Mouse (Mus musculus) stomach, embryonic 16.5 days (tissue): ENCODE measurements around the gene Avpr1a. TPM values are rescaled to one million over a fixed set of nuclear protein-coding genes. Genes with fewer than 3 reads are reported as not detected.

Experiments
- ATAC-seq: fragments of 200-750 bp; cut with Nextera tagmentation; 2 replicates; pipeline ENCODE4 v1.8.0; 2017; ENCODE audit warnings: moderate number of reproducible peaks, moderate TSS enrichment; ENCODE audit not compliant: insufficient read depth, low FRiP score
- H3K27ac ChIP-seq: fragments of 300-500 bp; sonication (generic); 2 replicates; pipeline ENCODE4 v1.5.1; 2014; ENCODE audit warnings: low read length
- H3K27me3 ChIP-seq: fragments of 300-500 bp; sonication (generic); 2 replicates; pipeline ENCODE4 v1.6.1; 2014; ENCODE audit warnings: low read length, control low read depth, mixed read lengths; ENCODE audit not compliant: control insufficient read depth, insufficient read depth
- H3K36me3 ChIP-seq: fragments of 300-500 bp; sonication (generic); 2 replicates; pipeline ENCODE4 v1.6.1; 2014; ENCODE audit warnings: low read length; ENCODE audit not compliant: control insufficient read depth, insufficient read depth
- H3K4me1 ChIP-seq: fragments of 300-500 bp; sonication (generic); 2 replicates; pipeline ENCODE4 v1.6.1; 2014; ENCODE audit warnings: low read length, control low read depth, mixed read lengths; ENCODE audit not compliant: control insufficient read depth, insufficient read depth
- H3K4me2 ChIP-seq: fragments of 300-500 bp; sonication (generic); 2 replicates; pipeline ENCODE4 v1.6.1; 2014; ENCODE audit warnings: low read depth, low read length, mixed read lengths
- H3K4me3 ChIP-seq: fragments of 300-500 bp; sonication (generic); replicated peaks from 2 replicates; pipeline ENCODE4 v1.5.1; 2014; ENCODE audit warnings: mild to moderate bottlenecking, low read length
- H3K9ac ChIP-seq: fragments of 300-500 bp; sonication (generic); 2 replicates; pipeline ENCODE4 v1.6.1; 2014; ENCODE audit warnings: low read length
- H3K9me3 ChIP-seq: fragments of 300-500 bp; sonication (generic); replicated peaks from 2 replicates; pipeline ENCODE4 v1.6.1; 2016; ENCODE audit warnings: low read length, control low read depth; ENCODE audit not compliant: control insufficient read depth
- WGBS: fragments of 180-500 bp; shearing (Covaris S2); extraction: QIAGEN DNeasy Blood & Tissue Kit; methylation state at CpG from one replicate; pipeline ENCODE4 v1.1.7; 2014; 5-methylcytosine and 5-hydroxymethylcytosine counted together
- polyA plus RNA-seq: library from polyadenylated mRNA; unstranded; fragments of >200 nt; fragmentation: Nextera tagmentation; extraction: Ambion mirVana; gene quantifications from 2 replicates; pipeline ENCODE4 v1.2.1, GENCODE M21; 2015

Gene Avpr1a
- polyA plus RNA-seq, 1 experiment from 2014 or later, result 12.9 TPM

DNA sequence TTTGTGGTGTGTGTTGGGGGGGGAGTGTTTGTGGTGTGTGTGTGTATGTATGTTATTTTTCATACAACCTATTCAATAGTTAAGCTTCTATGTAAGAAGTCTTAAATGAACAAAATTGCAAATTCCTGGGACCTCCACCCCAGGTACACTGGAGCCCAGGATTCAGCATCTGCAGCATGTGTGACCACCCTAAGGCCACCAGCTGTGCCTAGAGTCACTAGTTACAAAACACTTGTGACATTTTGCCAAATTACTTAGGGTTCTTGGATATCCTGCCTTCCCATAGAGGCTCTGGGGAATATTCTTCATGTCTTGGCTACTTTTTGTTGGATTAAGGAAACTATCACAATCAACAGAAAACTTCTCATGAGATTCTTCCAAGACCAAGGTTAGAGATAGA is 1.6 kb downstream of the Avpr1a start:
- Histone ChIP-seq H3K9me3 (no peaks in the 10 kb centered on the region), H3K4me1 (no peaks in the 10 kb centered on the region), H3K36me3 (no peaks in the 10 kb centered on the region), H3K27me3 (peaks cover 12% of the 10 kb centered on the region), H3K9ac (peak overlapping the region; percentile 60), H3K4me3 (peak overlapping the region; percentile 62), H3K4me2 (peak overlapping the region; percentile 64), H3K27ac (no peak overlapping the region)
- ATAC-seq, result no peak

DNA sequence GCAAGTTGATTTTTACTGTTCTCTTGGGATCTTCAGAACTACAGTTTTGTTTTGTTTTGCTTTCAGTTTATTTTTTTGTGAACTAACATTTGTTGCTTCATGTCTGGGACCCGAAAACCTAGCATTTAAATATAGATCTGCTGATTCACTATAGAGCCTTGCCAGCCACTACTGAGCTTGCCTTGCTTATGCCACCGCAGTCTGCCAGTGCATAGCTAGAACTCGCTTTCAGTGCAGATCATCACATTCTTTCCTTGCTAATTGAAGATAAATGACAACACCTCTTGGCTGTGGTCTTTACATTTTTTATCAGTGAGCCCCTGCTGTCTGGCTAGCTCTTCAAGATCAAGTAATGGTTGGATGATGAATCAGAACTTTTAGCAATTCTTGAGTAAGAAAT is 5.2 kb downstream of the Avpr1a start:
- Histone ChIP-seq H3K4me1 (no peaks in the 10 kb centered on the region), H3K4me2 (no peak overlapping the region), H3K27ac (no peak overlapping the region), H3K9me3 (no peaks in the 10 kb centered on the region), H3K4me3 (no peak overlapping the region), H3K9ac (no peak overlapping the region), H3K27me3 (peaks cover 10% of the 10 kb centered on the region), H3K36me3 (no peaks in the 10 kb centered on the region)
- 70% methylated on average over 3 of the region's 3 CpGs for WGBS
- no peak for ATAC-seq

DNA sequence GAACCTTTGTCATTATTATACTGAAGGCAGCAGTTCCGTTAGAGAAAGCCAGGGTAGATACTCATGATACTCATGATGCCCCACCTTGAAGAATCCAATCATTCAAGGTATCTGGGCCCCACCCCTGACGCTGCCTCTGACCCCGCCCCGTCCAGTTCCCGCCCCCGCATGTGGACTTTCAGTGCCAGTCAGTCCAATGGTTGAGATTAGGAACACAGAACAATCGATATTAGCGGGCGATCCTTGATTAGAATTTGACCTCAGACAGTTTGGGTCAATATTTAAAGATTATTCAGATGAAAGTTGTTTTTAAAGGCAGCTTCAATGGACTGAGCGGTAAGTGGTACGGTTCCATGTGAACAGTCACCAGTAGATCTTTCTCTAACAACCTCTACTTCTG is 7.5 kb downstream of the Avpr1a start:
- WGBS, result 82% methylated on average over 11 of the region's 11 CpGs
- ATAC-seq, result no peak
- no peak overlapping the region for H3K9ac ChIP-seq
- no peaks in the 10 kb centered on the region for H3K27me3 ChIP-seq
- no peaks in the 10 kb centered on the region for H3K9me3 ChIP-seq
- no peaks in the 10 kb centered on the region for H3K4me1 ChIP-seq
- H3K27ac ChIP-seq, result no peak overlapping the region
- H3K4me2 ChIP-seq, result no peak overlapping the region
- H3K36me3 ChIP-seq, result no peaks in the 10 kb centered on the region
- no peak overlapping the region for H3K4me3 ChIP-seq

DNA sequence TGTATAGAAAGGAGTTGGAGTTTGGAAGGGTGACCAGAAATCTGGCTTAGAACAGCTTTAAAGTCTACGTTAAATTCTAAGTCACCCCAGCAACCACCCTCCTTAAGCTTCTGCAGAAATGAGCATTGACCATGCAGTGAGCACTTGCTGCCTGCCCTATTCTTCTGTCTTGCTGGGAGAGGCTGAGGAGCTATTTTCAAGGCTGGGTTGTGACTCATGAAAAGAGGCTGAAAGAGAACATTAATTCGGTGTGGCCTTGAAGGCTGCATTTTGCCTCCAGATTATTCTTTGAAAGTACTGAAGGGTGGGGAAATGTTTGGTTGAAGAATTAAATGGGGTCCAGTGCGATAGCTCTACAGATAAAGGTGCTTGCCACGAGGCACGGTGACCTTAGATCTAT is 28.5 kb downstream of the Avpr1a start:
- Histone ChIP-seq H3K4me2 (no peak overlapping the region), H3K9me3 (no peaks in the 10 kb centered on the region), H3K4me3 (no peak overlapping the region), H3K9ac (no peak overlapping the region), H3K27ac (no peak overlapping the region), H3K27me3 (no peaks in the 10 kb centered on the region), H3K4me1 (no peaks in the 10 kb centered on the region), H3K36me3 (no peaks in the 10 kb centered on the region)
- WGBS, result 80% methylated on average over 5 of the region's 5 CpGs
- no peak for ATAC-seq

DNA sequence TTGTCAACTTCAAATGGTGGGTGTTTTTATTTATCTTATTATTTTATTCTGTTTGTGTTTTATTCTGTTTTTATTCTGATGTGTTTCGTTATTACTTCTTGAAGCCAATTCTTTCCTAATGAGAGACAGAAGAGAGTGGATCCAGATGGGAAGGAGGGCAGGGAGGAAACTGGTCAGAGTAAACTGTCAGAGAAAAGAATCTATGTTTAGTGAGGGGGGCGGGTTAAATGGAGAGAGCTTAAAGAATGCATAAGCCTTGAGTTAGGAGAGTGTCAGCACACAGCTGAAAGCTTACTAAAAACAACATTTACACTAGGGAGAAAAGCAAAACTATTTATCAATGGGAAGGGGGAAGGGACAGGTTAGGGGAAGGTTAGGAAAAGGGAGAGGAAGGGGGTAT is 50.3 kb downstream of the Avpr1a start:
- H3K4me2 ChIP-seq, result no peak overlapping the region
- ATAC-seq, result no peak
- H3K27me3 ChIP-seq, result no peaks in the 10 kb centered on the region
- no peak overlapping the region for H3K9ac ChIP-seq
- no peaks in the 10 kb centered on the region for H3K4me1 ChIP-seq
- no peaks in the 10 kb centered on the region for H3K9me3 ChIP-seq
- H3K27ac ChIP-seq, result no peak overlapping the region
- H3K36me3 ChIP-seq, result no peaks in the 10 kb centered on the region
- WGBS, result 37% methylated on average over 2 of the region's 2 CpGs
- H3K4me3 ChIP-seq, result no peak overlapping the region

DNA sequence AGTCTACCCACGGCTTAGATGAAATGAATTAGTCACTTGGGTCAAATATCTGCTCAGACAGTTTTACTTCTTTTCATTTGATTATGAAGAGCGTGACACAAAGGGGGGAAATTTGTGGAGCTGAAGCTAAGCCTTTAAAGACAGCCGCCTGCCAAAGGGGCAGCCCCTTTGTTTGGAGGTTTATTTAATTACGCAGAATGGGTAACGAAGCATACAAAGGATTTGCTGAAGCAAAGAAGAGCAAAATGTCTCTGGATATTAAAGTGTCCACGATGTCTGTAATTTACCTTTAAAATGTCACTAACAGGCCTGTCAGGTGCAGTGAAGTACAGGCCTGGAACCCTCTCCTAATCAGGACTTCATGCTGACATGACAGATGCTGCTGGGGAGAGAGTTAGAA is 51.0 kb downstream of the Avpr1a start:
- Histone ChIP-seq H3K4me1 (no peaks in the 10 kb centered on the region), H3K4me3 (no peak overlapping the region), H3K36me3 (no peaks in the 10 kb centered on the region), H3K27me3 (no peaks in the 10 kb centered on the region), H3K27ac (no peak overlapping the region), H3K9ac (no peak overlapping the region), H3K9me3 (no peaks in the 10 kb centered on the region), H3K4me2 (no peak overlapping the region)
- WGBS, result 71% methylated on average over 6 of the region's 6 CpGs
- ATAC-seq, result no peak

Other genes with a start within 250 kb of the Avpr1a start
- gene Ppm1h, start 230.3 kb downstream of the Avpr1a start, polyA plus RNA-seq, result 9.8 and 10.3 TPM in 2 replicates